Mouse (Mus musculus): ENCODE measurements at regions not wholly inside any gene's neighbourhood (a gene's known extent, or its start where the extent isn't known, plus 50 kb on each side); places are given as distances from the start of the nearest gene placed in this dataset.
A peak's percentile ranks its signal among the peaks of the same experiment; 100 is the strongest.

DNA sequence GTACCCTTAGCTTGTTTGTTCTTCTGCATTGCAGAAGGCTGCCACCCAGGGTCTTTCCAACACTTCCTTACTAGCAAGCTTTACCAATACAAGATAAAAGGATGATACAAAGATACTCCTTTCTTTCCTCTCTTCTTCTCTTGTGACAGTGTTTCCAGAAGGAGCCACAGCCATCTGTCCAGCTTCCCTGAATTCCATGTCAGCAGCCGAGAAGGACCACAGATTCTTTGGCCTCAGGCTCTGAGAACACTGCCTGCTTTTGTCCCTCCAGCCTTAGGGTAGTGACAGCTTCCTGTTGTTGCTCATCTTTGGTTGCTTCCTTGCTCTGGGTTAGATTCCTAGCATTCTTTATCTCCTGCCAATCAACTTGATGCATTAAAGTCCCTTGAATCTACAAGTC lies 60.4 kb upstream of the Fndc3a start:
- Histone ChIP-seq H3K4me2 (no peak overlapping the region), H3K4me1 (peaks cover 6% of the 10 kb centered on the region; the same call in 1 of the 2 replicates), H3K27me3 (no peaks in the 10 kb centered on the region), H3K27ac (peak overlapping the region; percentile 48; the same call in 1 of the 2 replicates), H3K36me3 (no peaks in the 10 kb centered on the region), H3K9ac (no peak overlapping the region), H3K9me3 (replicated peaks) (no peaks in the 10 kb centered on the region), H3K4me3 (replicated peaks) (no peak overlapping the region)
- ATAC-seq (replicated peaks; ENCODE audit: low FRiP score) = no peak
- WGBS = 18% methylated on average over 1 of the region's 1 CpGs

DNA sequence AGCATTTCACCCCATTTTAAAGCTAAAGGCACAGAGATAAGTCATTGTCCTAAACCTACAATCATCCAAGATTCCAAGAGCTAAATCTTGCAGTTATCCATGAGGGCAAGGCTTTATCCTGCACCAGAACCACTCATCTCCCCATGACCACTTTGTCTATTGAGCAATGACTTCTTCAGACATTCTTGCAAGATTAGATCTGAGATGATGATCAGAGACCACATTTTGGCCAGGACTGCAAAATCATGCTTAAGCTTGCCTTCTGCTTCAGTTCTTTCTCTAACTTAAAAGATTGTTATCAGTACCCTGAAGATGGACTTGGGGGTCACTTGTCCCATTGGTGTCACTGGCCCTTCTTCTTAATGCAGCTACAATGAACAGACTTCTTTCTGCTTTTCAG lies 50.3 kb upstream of the Fndc3a start:
- no peak overlapping the region for H3K4me2 ChIP-seq
- no peak overlapping the region for H3K4me3 ChIP-seq (replicated peaks)
- no peaks in the 10 kb centered on the region for H3K4me1 ChIP-seq
- no peaks in the 10 kb centered on the region for H3K9me3 ChIP-seq (replicated peaks)
- no peaks in the 10 kb centered on the region for H3K36me3 ChIP-seq
- ATAC-seq (replicated peaks; ENCODE audit: low FRiP score) = no peak
- no peak overlapping the region for H3K9ac ChIP-seq
- no peaks in the 10 kb centered on the region for H3K27me3 ChIP-seq
- H3K27ac ChIP-seq = no peak overlapping the region

Measured in kidney, embryonic 15.5 days (tissue).